Mouse (Mus musculus): Measurements from ENCODE around the gene Sec13. TPM values are rescaled to one million over a fixed set of nuclear protein-coding genes. Genes with fewer than 3 reads are reported as not detected.

Sec13 gene
- total RNA-seq (2023): 91.1 TPM

GRCm38 (mm10) chr6:113740236-113741217 lies at the start of gene Sec13:
TSS of gene Sec13 (minus strand) at chr6:113740743.

DNA sequence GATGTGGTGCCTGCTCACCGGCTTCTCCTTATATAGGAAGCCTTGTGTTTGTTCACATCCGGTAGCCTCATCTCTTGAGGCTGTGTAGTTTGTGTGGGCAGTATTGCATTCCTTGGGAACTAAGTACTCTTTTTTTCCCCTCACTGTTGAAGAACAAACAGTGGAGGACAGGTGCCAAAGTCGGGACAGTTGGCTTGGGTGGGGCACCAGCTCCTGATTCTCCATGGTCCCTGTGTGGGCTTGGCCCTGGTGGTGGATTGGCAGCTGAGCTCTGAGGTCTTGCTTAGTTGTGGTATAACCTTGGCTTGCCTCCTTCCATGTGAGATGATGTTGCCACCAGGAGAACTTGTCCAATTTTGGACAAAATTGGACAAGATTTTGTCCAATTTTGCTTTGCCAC lies 20.7 kb downstream of the Sec13 start, which contains the start of gene Ghrl:
Gene Ghrl, minus strand, starts transcription at position 3 of the 400 bp plus-strand sequence.

GRCm38 (mm10) chr6:113696582-113697221 lies 43.8 kb downstream of the Sec13 start, which contains the start of gene Tatdn2:
TSS of gene Tatdn2 (plus strand) at chr6:113697050.

Other genes starting within 250 kb of the Sec13 start
- 0.86 TPM for gene Prrt3, start 238.8 kb downstream of the Sec13 start, total RNA-seq (2023)
- gene Emc3, start 209.1 kb downstream of the Sec13 start, total RNA-seq (2023): 64.3 TPM
- gene Fancd2, start 209.1 kb downstream of the Sec13 start, total RNA-seq (2023): 0.83 TPM
- gene Fancd2os, start 140.0 kb downstream of the Sec13 start, total RNA-seq (2023): not detected
- gene Brk1, start 136.0 kb downstream of the Sec13 start, total RNA-seq (2023): 87.6 TPM
- gene Vhl, start 116.8 kb downstream of the Sec13 start, total RNA-seq (2023): 15.5 TPM
- 54.3 TPM for gene Irak2, start 102.3 kb downstream of the Sec13 start, total RNA-seq (2023)
- gene Tatdn2, start 43.7 kb downstream of the Sec13 start, total RNA-seq (2023): 238 TPM
- gene Ghrl, start 20.9 kb downstream of the Sec13 start, total RNA-seq (2023): 6.9 TPM

Data from CD8-positive naive resting alpha-beta T cell, adult 57 days (primary cell).